Mouse (Mus musculus): ENCODE results near the gene Psmb8. TPM values are rescaled to one million over a fixed set of nuclear protein-coding genes. Genes with fewer than 3 reads are reported as not detected.

Gene Psmb8
- polyA plus RNA-seq, 1 experiment from 2014 or later, result 1.6 TPM

GRCm38 (mm10) chr17:34239601-34240041 is 42.1 kb downstream of the Psmb8 start:
- H3K27me3 ChIP-seq, result no peaks in the 10 kb centered on the region
- no peaks in the 10 kb centered on the region for H3K36me3 ChIP-seq (ENCODE audit: poor library complexity, severe bottlenecking)
- no peak overlapping the region for H3K4me2 ChIP-seq
- H3K9ac ChIP-seq, result no peak overlapping the region
- H3K27ac ChIP-seq, result no peak overlapping the region
- 0 out of 2 replicates have a peak, but pooled peaks cover 6% of the 10 kb centered on the region for H3K9me3 ChIP-seq (replicated peaks)
- H3K4me3 ChIP-seq, result no peak overlapping the region
- no peak for ATAC-seq
- WGBS, result 76% methylated on average over 10 of the region's 10 CpGs
- no peaks in the 10 kb centered on the region for H3K4me1 ChIP-seq

GRCm38 (mm10) chr17:34240366-34240765 is 42.8 kb downstream of the Psmb8 start:
- no peaks in the 10 kb centered on the region for H3K4me1 ChIP-seq
- H3K9me3 ChIP-seq (replicated peaks), result 0 out of 2 replicates have a peak, but pooled peaks cover 6% of the 10 kb centered on the region

GRCm38 (mm10) chr17:34240916-34241315 is 43.4 kb downstream of the Psmb8 start:
- no peak overlapping the region for H3K4me3 ChIP-seq
- no peak overlapping the region for H3K9ac ChIP-seq
- H3K36me3 ChIP-seq (ENCODE audit: poor library complexity, severe bottlenecking), result no peaks in the 10 kb centered on the region
- no peak overlapping the region for H3K27ac ChIP-seq
- no peaks in the 10 kb centered on the region for H3K27me3 ChIP-seq
- 0 out of 2 replicates have a peak, but pooled peaks cover 6% of the 10 kb centered on the region for H3K9me3 ChIP-seq (replicated peaks)
- 86% methylated on average over 6 of the region's 6 CpGs for WGBS
- no peak for ATAC-seq
- no peak overlapping the region for H3K4me2 ChIP-seq
- H3K4me1 ChIP-seq, result no peaks in the 10 kb centered on the region

More at GRCm38 (mm10) chr17:34240366-34240765, 42.8 kb downstream of the Psmb8 start:
- H3K9ac ChIP-seq, result no peak overlapping the region
- H3K36me3 ChIP-seq (ENCODE audit: poor library complexity, severe bottlenecking), result no peaks in the 10 kb centered on the region
- H3K27ac ChIP-seq, result no peak overlapping the region
- WGBS, result 70% methylated on average over 3 of the region's 3 CpGs
- H3K4me2 ChIP-seq, result no peak overlapping the region
- no peaks in the 10 kb centered on the region for H3K27me3 ChIP-seq
- no peak for ATAC-seq
- H3K4me3 ChIP-seq, result no peak overlapping the region

GRCm38 (mm10) chr17:34244656-34245055 is 47.1 kb downstream of the Psmb8 start:
- H3K4me2 ChIP-seq, result no peak overlapping the region
- 75% methylated on average over 4 of the region's 4 CpGs for WGBS
- no peak overlapping the region for H3K4me3 ChIP-seq
- no peak for ATAC-seq
- no peak overlapping the region for H3K27ac ChIP-seq
- no peaks in the 10 kb centered on the region for H3K27me3 ChIP-seq
- 0 out of 2 replicates have a peak, but pooled peaks cover 6% of the 10 kb centered on the region for H3K9me3 ChIP-seq (replicated peaks)
- H3K36me3 ChIP-seq (ENCODE audit: poor library complexity, severe bottlenecking), result no peaks in the 10 kb centered on the region
- no peaks in the 10 kb centered on the region for H3K4me1 ChIP-seq
- H3K9ac ChIP-seq, result no peak overlapping the region

GRCm38 (mm10) chr17:34247047-34247446 is 49.5 kb downstream of the Psmb8 start:
- Histone ChIP-seq H3K9ac (no peak overlapping the region), H3K36me3 (ENCODE audit: poor library complexity, severe bottlenecking) (no peaks in the 10 kb centered on the region), H3K9me3 (replicated peaks) (no peaks in the 10 kb centered on the region), H3K27ac (no peak overlapping the region), H3K27me3 (no peaks in the 10 kb centered on the region), H3K4me1 (no peaks in the 10 kb centered on the region), H3K4me2 (no peak overlapping the region), H3K4me3 (no peak overlapping the region)
- ATAC-seq, result no peak
- 84% methylated on average over 3 of the region's 3 CpGs for WGBS

GRCm38 (mm10) chr17:34248764-34249163 is 51.2 kb downstream of the Psmb8 start:
- ATAC-seq, result no peak
- Histone ChIP-seq H3K9ac (no peak overlapping the region), H3K27me3 (0 out of 2 replicates have a peak, but pooled peaks cover under 1% of the 10 kb centered on the region), H3K9me3 (replicated peaks) (no peaks in the 10 kb centered on the region), H3K36me3 (ENCODE audit: poor library complexity, severe bottlenecking) (no peaks in the 10 kb centered on the region), H3K4me3 (no peak overlapping the region), H3K27ac (no peak overlapping the region), H3K4me2 (no peak overlapping the region), H3K4me1 (no peaks in the 10 kb centered on the region)
- WGBS, result 68% methylated on average over 2 of the region's 2 CpGs

- no peak for ATAC-seq
- no peak overlapping the region for H3K27ac ChIP-seq
- no peak overlapping the region for H3K9ac ChIP-seq
- H3K9me3 ChIP-seq (replicated peaks), result no peaks in the 10 kb centered on the region
- 40% methylated on average over 3 of the region's 3 CpGs for WGBS
- no peak overlapping the region for H3K4me3 ChIP-seq
- H3K36me3 ChIP-seq (ENCODE audit: poor library complexity, severe bottlenecking), result no peaks in the 10 kb centered on the region
- H3K4me1 ChIP-seq, result no peaks in the 10 kb centered on the region
- no peak overlapping the region for H3K4me2 ChIP-seq
- peaks cover 7% of the 10 kb centered on the region; the same call in 1 of the 2 replicates for H3K27me3 ChIP-seq
Observed at GRCm38 (mm10) chr17:34249361-34249760, 51.8 kb downstream of the Psmb8 start.

GRCm38 (mm10) chr17:34249878-34250277 is 52.4 kb downstream of the Psmb8 start:
- H3K9me3 ChIP-seq (replicated peaks), result no peaks in the 10 kb centered on the region
- H3K4me1 ChIP-seq, result no peaks in the 10 kb centered on the region
- H3K27me3 ChIP-seq, result peaks cover 7% of the 10 kb centered on the region; the same call in 1 of the 2 replicates
- H3K4me3 ChIP-seq, result no peak overlapping the region
- WGBS, result 16% methylated on average over 4 of the region's 4 CpGs
- no peaks in the 10 kb centered on the region for H3K36me3 ChIP-seq (ENCODE audit: poor library complexity, severe bottlenecking)
- ATAC-seq, result no peak
- no peak overlapping the region for H3K9ac ChIP-seq
- no peak overlapping the region for H3K4me2 ChIP-seq
- H3K27ac ChIP-seq, result no peak overlapping the region

Other genes starting within 250 kb of the Psmb8 start
- 7.3 and 9.4 TPM in 2 replicates for gene B3galt4, start 246.2 kb upstream of the Psmb8 start, polyA plus RNA-seq (2015; fragmentation: Nextera tagmentation; extraction: Ambion mirVana)
- gene Vps52, start 241.9 kb upstream of the Psmb8 start, polyA plus RNA-seq (2015; fragmentation: Nextera tagmentation; extraction: Ambion mirVana), result 58.6 and 61.4 TPM in 2 replicates
- gene Rps18, start 241.7 kb upstream of the Psmb8 start, polyA plus RNA-seq (2015; fragmentation: Nextera tagmentation; extraction: Ambion mirVana), result 1,165 and 1,184 TPM in 2 replicates
- gene H2-K1, start 197.4 kb upstream of the Psmb8 start, polyA plus RNA-seq (2015; fragmentation: Nextera tagmentation; extraction: Ambion mirVana), result 12.9 and 24.0 TPM in 2 replicates
- gene Ring1, start 173.0 kb upstream of the Psmb8 start, polyA plus RNA-seq (2015; fragmentation: Nextera tagmentation; extraction: Ambion mirVana), result 12.4 and 15.3 TPM in 2 replicates
- 76.0 and 88.0 TPM in 2 replicates for gene H2-Ke6, start 169.7 kb upstream of the Psmb8 start, polyA plus RNA-seq (2015; fragmentation: Nextera tagmentation; extraction: Ambion mirVana)
- 139 and 159 TPM in 2 replicates for gene Slc39a7, start 166.0 kb upstream of the Psmb8 start, polyA plus RNA-seq (2015; fragmentation: Nextera tagmentation; extraction: Ambion mirVana)
- 52.6 and 57.1 TPM in 2 replicates for gene Rxrb, start 165.9 kb upstream of the Psmb8 start, polyA plus RNA-seq (2015; fragmentation: Nextera tagmentation; extraction: Ambion mirVana)
- 0.80 and 1.3 TPM in 2 replicates for gene Col11a2, start 158.3 kb upstream of the Psmb8 start, polyA plus RNA-seq (2015; fragmentation: Nextera tagmentation; extraction: Ambion mirVana)
- gene H2-Oa, start 105.4 kb upstream of the Psmb8 start, polyA plus RNA-seq (2015; fragmentation: Nextera tagmentation; extraction: Ambion mirVana), result not detected in 2 replicates
- gene H2-DMa, start 78.2 kb upstream of the Psmb8 start, polyA plus RNA-seq (2015; fragmentation: Nextera tagmentation; extraction: Ambion mirVana), result 8.7 and 10.0 TPM in 2 replicates
- gene Brd2, start 75.1 kb upstream of the Psmb8 start, polyA plus RNA-seq (2015; fragmentation: Nextera tagmentation; extraction: Ambion mirVana), result 124 and 125 TPM in 2 replicates
- gene H2-DMb2, start 54.4 kb upstream of the Psmb8 start, polyA plus RNA-seq (2015; fragmentation: Nextera tagmentation; extraction: Ambion mirVana), result 0.20 TPM in 1 of 2 replicates, not detected in the other
- 0.20 TPM in 1 of 2 replicates, not detected in the other for gene H2-DMb1, start 44.6 kb upstream of the Psmb8 start, polyA plus RNA-seq (2015; fragmentation: Nextera tagmentation; extraction: Ambion mirVana)
- 0.84 and 0.94 TPM in 2 replicates for gene Tap1, start 10.2 kb upstream of the Psmb8 start, polyA plus RNA-seq (2015; fragmentation: Nextera tagmentation; extraction: Ambion mirVana)
- 0.43 and 0.73 TPM in 2 replicates for gene Psmb9, start 10.0 kb upstream of the Psmb8 start, polyA plus RNA-seq (2015; fragmentation: Nextera tagmentation; extraction: Ambion mirVana)
- 0.76 and 0.87 TPM in 2 replicates for gene Tap2, start 5.8 kb downstream of the Psmb8 start, polyA plus RNA-seq (2015; fragmentation: Nextera tagmentation; extraction: Ambion mirVana)
- not detected in 2 replicates for gene H2-Ob, start 41.2 kb downstream of the Psmb8 start, polyA plus RNA-seq (2015; fragmentation: Nextera tagmentation; extraction: Ambion mirVana)
- 1.4 and 1.5 TPM in 2 replicates for gene H2-Ab1, start 60.0 kb downstream of the Psmb8 start, polyA plus RNA-seq (2015; fragmentation: Nextera tagmentation; extraction: Ambion mirVana)
- gene H2-Aa, start 90.1 kb downstream of the Psmb8 start, polyA plus RNA-seq (2015; fragmentation: Nextera tagmentation; extraction: Ambion mirVana), result 0.21 TPM in 1 of 2 replicates, not detected in the other
- 1.6 TPM in 2 replicates for gene H2-Eb1, start 108.1 kb downstream of the Psmb8 start, polyA plus RNA-seq (2015; fragmentation: Nextera tagmentation; extraction: Ambion mirVana)
- not detected in 2 replicates for gene H2-Eb2, start 127.9 kb downstream of the Psmb8 start, polyA plus RNA-seq (2015; fragmentation: Nextera tagmentation; extraction: Ambion mirVana)
- gene Btnl2, start 157.1 kb downstream of the Psmb8 start, polyA plus RNA-seq (2015; fragmentation: Nextera tagmentation; extraction: Ambion mirVana), result not detected in 2 replicates
- not detected in 2 replicates for gene Btnl1, start 179.4 kb downstream of the Psmb8 start, polyA plus RNA-seq (2015; fragmentation: Nextera tagmentation; extraction: Ambion mirVana)
- 2.4 and 2.6 TPM in 2 replicates for gene BC051142, start 201.1 kb downstream of the Psmb8 start, polyA plus RNA-seq (2015; fragmentation: Nextera tagmentation; extraction: Ambion mirVana)

All from forebrain, embryonic 13.5 days (tissue).